Mouse (Mus musculus) CH12.LX (cell line): Measurements from ENCODE around the gene Eif4e1b. TPM values are rescaled to one million over a fixed set of nuclear protein-coding genes. Genes with fewer than 3 reads are reported as not detected.

Source experiments
- polyA plus RNA-seq: library from polyadenylated mRNA; unstranded; fragments of >175 nt; gene quantifications from 2 replicates; pipeline ENCODE4 v1.2.1, GENCODE M21; 2012; ENCODE audit warnings: low read depth; ENCODE audit not compliant: insufficient read length
- total RNA-seq, 2 experiments: library from RNA; depleted of rRNA; stranded (reverse); fragments of 300-350 nt in 1 of 2; fragments of >200 nt in 1 of 2; gene quantifications; 2 replicates each; pipeline ENCODE4 v1.2.3; 2012 to 2014

Gene Eif4e1b
- total and polyA plus RNA-seq, 3 experiments = not detected

Other genes with a start within 250 kb of the Eif4e1b start
- 25.0 and 26.4 TPM in 2 replicates for gene 4833439L19Rik, start 218.6 kb upstream of the Eif4e1b start, total RNA-seq (2012; rRNA removed)
- 23.1 and 23.5 TPM in 2 replicates for gene 4833439L19Rik, start 218.6 kb upstream of the Eif4e1b start, total RNA-seq (2014; rRNA removed)
- 23.0 and 23.5 TPM in 2 replicates for gene 4833439L19Rik, start 218.6 kb upstream of the Eif4e1b start, polyA plus RNA-seq
- 14.6 and 17.4 TPM in 2 replicates for gene Arl10, start 209.0 kb upstream of the Eif4e1b start, total RNA-seq (2012; rRNA removed)
- 1.7 TPM in 2 replicates for gene Arl10, start 209.0 kb upstream of the Eif4e1b start, total RNA-seq (2014; rRNA removed)
- 2.5 and 2.9 TPM in 2 replicates for gene Arl10, start 209.0 kb upstream of the Eif4e1b start, polyA plus RNA-seq
- gene Nop16, start 193.9 kb upstream of the Eif4e1b start, total RNA-seq (2012; rRNA removed) = 100 and 137 TPM in 2 replicates
- 127 and 132 TPM in 2 replicates for gene Nop16, start 193.9 kb upstream of the Eif4e1b start, total RNA-seq (2014; rRNA removed)
- 187 and 197 TPM in 2 replicates for gene Nop16, start 193.9 kb upstream of the Eif4e1b start, polyA plus RNA-seq
- 75.7 and 86.0 TPM in 2 replicates for gene Higd2a, start 193.8 kb upstream of the Eif4e1b start, total RNA-seq (2012; rRNA removed)
- 44.2 and 51.6 TPM in 2 replicates for gene Higd2a, start 193.8 kb upstream of the Eif4e1b start, total RNA-seq (2014; rRNA removed)
- 89.8 and 106 TPM in 2 replicates for gene Higd2a, start 193.8 kb upstream of the Eif4e1b start, polyA plus RNA-seq
- gene Cltb, start 172.7 kb upstream of the Eif4e1b start, total RNA-seq (2012; rRNA removed) = 17.9 and 18.9 TPM in 2 replicates
- 9.2 and 10.2 TPM in 2 replicates for gene Cltb, start 172.7 kb upstream of the Eif4e1b start, total RNA-seq (2014; rRNA removed)
- gene Cltb, start 172.7 kb upstream of the Eif4e1b start, polyA plus RNA-seq = 19.5 and 27.2 TPM in 2 replicates
- gene Faf2, start 162.2 kb upstream of the Eif4e1b start, total RNA-seq (2012; rRNA removed) = 39.6 and 40.8 TPM in 2 replicates
- 43.7 and 50.5 TPM in 2 replicates for gene Faf2, start 162.2 kb upstream of the Eif4e1b start, total RNA-seq (2014; rRNA removed)
- 51.7 and 56.6 TPM in 2 replicates for gene Faf2, start 162.2 kb upstream of the Eif4e1b start, polyA plus RNA-seq
- 12.3 TPM in 2 replicates for gene Rnf44, start 90.1 kb upstream of the Eif4e1b start, total RNA-seq (2012; rRNA removed)
- 5.6 and 6.7 TPM in 2 replicates for gene Rnf44, start 90.1 kb upstream of the Eif4e1b start, total RNA-seq (2014; rRNA removed)
- 32.5 and 38.1 TPM in 2 replicates for gene Rnf44, start 90.1 kb upstream of the Eif4e1b start, polyA plus RNA-seq
- not detected in 2 replicates for gene Cdhr2, start 82.5 kb upstream of the Eif4e1b start, total RNA-seq (2012; rRNA removed)
- not detected in 2 replicates for gene Cdhr2, start 82.5 kb upstream of the Eif4e1b start, total RNA-seq (2014; rRNA removed)
- not detected in 2 replicates for gene Cdhr2, start 82.5 kb upstream of the Eif4e1b start, polyA plus RNA-seq
- gene Gprin1, start 34.1 kb upstream of the Eif4e1b start, total RNA-seq (2012; rRNA removed) = not detected in 2 replicates
- not detected in 2 replicates for gene Gprin1, start 34.1 kb upstream of the Eif4e1b start, total RNA-seq (2014; rRNA removed)
- gene Gprin1, start 34.1 kb upstream of the Eif4e1b start, polyA plus RNA-seq = not detected in 2 replicates
- not detected in 2 replicates for gene Sncb, start 17.4 kb upstream of the Eif4e1b start, total RNA-seq (2012; rRNA removed)
- gene Sncb, start 17.4 kb upstream of the Eif4e1b start, total RNA-seq (2014; rRNA removed) = not detected in 2 replicates
- gene Sncb, start 17.4 kb upstream of the Eif4e1b start, polyA plus RNA-seq = not detected in 2 replicates
- 0.63 and 0.68 TPM in 2 replicates for gene Tspan17, start 5.4 kb downstream of the Eif4e1b start, total RNA-seq (2012; rRNA removed)
- 0.19 TPM in 1 of 2 replicates, not detected in the other for gene Tspan17, start 5.4 kb downstream of the Eif4e1b start, total RNA-seq (2014; rRNA removed)
- 0.61 and 0.91 TPM in 2 replicates for gene Tspan17, start 5.4 kb downstream of the Eif4e1b start, polyA plus RNA-seq
- 0.17 TPM in 1 of 2 replicates, not detected in the other for gene Unc5a, start 165.4 kb downstream of the Eif4e1b start, total RNA-seq (2012; rRNA removed)
- not detected in 2 replicates for gene Unc5a, start 165.4 kb downstream of the Eif4e1b start, total RNA-seq (2014; rRNA removed)
- gene Unc5a, start 165.4 kb downstream of the Eif4e1b start, polyA plus RNA-seq = not detected in 2 replicates
- 0.04 TPM in 2 replicates for gene Hk3, start 237.4 kb downstream of the Eif4e1b start, total RNA-seq (2012; rRNA removed)
- gene Hk3, start 237.4 kb downstream of the Eif4e1b start, total RNA-seq (2014; rRNA removed) = not detected in 2 replicates
- 0.10 TPM in 1 of 2 replicates, not detected in the other for gene Hk3, start 237.4 kb downstream of the Eif4e1b start, polyA plus RNA-seq